Mouse (Mus musculus) thymus, postnatal 4 days (tissue): ENCODE data around the gene 1700021F07Rik.

Experiments
- DNase-seq: peaks from one replicate; pipeline ENCODE4 v3.0.0; 2021

Gene 1700021F07Rik

GRCm38 (mm10) chr2:173564179-173564578 lies 41.8 kb downstream of the 1700021F07Rik start:
- no peak for DNase-seq
